Mouse (Mus musculus) heart, embryonic 10.5 days (tissue): ENCODE results near the gene Tars. TPM values are rescaled to one million over a fixed set of nuclear protein-coding genes. Genes with fewer than 3 reads are reported as not detected.

Experiments used
- DNase-seq: peaks from one replicate; pipeline ENCODE4 v3.0.0-alpha.2; 2017; ENCODE audit warnings: low spot score
- H3K27ac ChIP-seq: fragments of 300-500 bp; sonication (generic); 2 replicates; pipeline ENCODE4 v1.5.1; 2016; ENCODE audit warnings: mild to moderate bottlenecking
- H3K27me3 ChIP-seq: fragments of 300-500 bp; sonication (generic); 2 replicates; pipeline ENCODE4 v1.6.1; 2016; ENCODE audit warnings: mild to moderate bottlenecking; ENCODE audit not compliant: poor library complexity, insufficient read depth, severe bottlenecking
- H3K36me3 ChIP-seq: fragments of 300-500 bp; sonication (generic); 2 replicates; pipeline ENCODE4 v1.6.1; 2016; ENCODE audit warnings: mild to moderate bottlenecking, moderate library complexity
- H3K4me1 ChIP-seq: fragments of 300-500 bp; sonication (generic); 2 replicates; pipeline ENCODE4 v1.6.1; 2016; ENCODE audit warnings: mild to moderate bottlenecking
- H3K4me3 ChIP-seq: fragments of 300-500 bp; sonication (generic); 2 replicates; pipeline ENCODE4 v1.5.1; 2016; ENCODE audit warnings: mild to moderate bottlenecking, moderate library complexity
- H3K9me3 ChIP-seq: fragments of 300-500 bp; sonication (generic); 2 replicates; pipeline ENCODE4 v1.6.1; 2016; ENCODE audit warnings: mild to moderate bottlenecking, moderate library complexity
- WGBS: fragments of 180-500 bp; shearing (Covaris S2); methylation state at CpG from one replicate; pipeline ENCODE4 v1.1.7; 2016; 5-methylcytosine and 5-hydroxymethylcytosine counted together
- polyA plus RNA-seq: library from polyadenylated mRNA; unstranded; fragments of >200 nt; fragmentation: Nextera tagmentation; extraction: Ambion mirVana; gene quantifications from 2 replicates; pipeline ENCODE4 v1.2.1, GENCODE M21; 2016

Tars gene
- polyA plus RNA-seq, 1 experiment from 2014 or later = 80.2 TPM

- Histone ChIP-seq H3K4me3 (no peak overlapping the region), H3K27ac (no peak overlapping the region), H3K4me1 (no peaks in the 10 kb centered on the region), H3K9me3 (no peaks in the 10 kb centered on the region), H3K27me3 (no peaks in the 10 kb centered on the region), H3K36me3 (peaks cover 65% of the 10 kb centered on the region)
- DNase-seq = peak; percentile 68
- 95% methylated on average over 21 of the region's 21 CpGs for WGBS
These were observed 15.7 kb downstream of the Tars start for GRCm38 (mm10) chr15:11383796-11384195.

GRCm38 (mm10) chr15:11382585-11382984 is 16.9 kb downstream of the Tars start:
- H3K4me3 ChIP-seq = no peak overlapping the region
- peak; percentile 42 for DNase-seq
- no peaks in the 10 kb centered on the region for H3K9me3 ChIP-seq
- H3K36me3 ChIP-seq = peaks cover 53% of the 10 kb centered on the region
- 89% methylated on average over 12 of the region's 12 CpGs for whole genome bisulfite sequencing
- no peak overlapping the region for H3K27ac ChIP-seq
- no peaks in the 10 kb centered on the region for H3K4me1 ChIP-seq
- no peaks in the 10 kb centered on the region for H3K27me3 ChIP-seq

- Histone ChIP-seq H3K27ac (no peak overlapping the region), H3K4me1 (no peaks in the 10 kb centered on the region), H3K9me3 (no peaks in the 10 kb centered on the region), H3K27me3 (no peaks in the 10 kb centered on the region), H3K36me3 (peaks cover 33% of the 10 kb centered on the region), H3K4me3 (no peak overlapping the region)
- WGBS = 80% methylated on average over 8 of the region's 8 CpGs
- peak; percentile 51 for DNase-seq
These were observed 18.8 kb downstream of the Tars start for GRCm38 (mm10) chr15:11380616-11381015.

GRCm38 (mm10) chr15:11380087-11380530 is 19.4 kb downstream of the Tars start:
- peak; percentile 73 for DNase-seq
- WGBS = 48% methylated on average over 8 of the region's 8 CpGs

GRCm38 (mm10) chr15:11379431-11380086 is 19.9 kb downstream of the Tars start:
- WGBS = 82% methylated on average over 8 of the region's 8 CpGs
- DNase-seq = no peak
- H3K27me3 ChIP-seq = no peaks in the 10 kb centered on the region
- H3K4me3 ChIP-seq = no peak overlapping the region
- H3K36me3 ChIP-seq = peaks cover 23% of the 10 kb centered on the region
- H3K4me1 ChIP-seq = no peaks in the 10 kb centered on the region
- no peaks in the 10 kb centered on the region for H3K9me3 ChIP-seq
- no peak overlapping the region for H3K27ac ChIP-seq

More at GRCm38 (mm10) chr15:11380087-11380530, 19.4 kb downstream of the Tars start:
- Histone ChIP-seq H3K4me1 (no peaks in the 10 kb centered on the region), H3K27ac (no peak overlapping the region), H3K9me3 (no peaks in the 10 kb centered on the region), H3K27me3 (no peaks in the 10 kb centered on the region), H3K36me3 (peaks cover 28% of the 10 kb centered on the region), H3K4me3 (no peak overlapping the region)

- Histone ChIP-seq H3K27ac (no peak overlapping the region), H3K4me1 (no peaks in the 10 kb centered on the region), H3K36me3 (no peaks in the 10 kb centered on the region), H3K27me3 (no peaks in the 10 kb centered on the region), H3K9me3 (no peaks in the 10 kb centered on the region), H3K4me3 (no peak overlapping the region)
- WGBS = 74% methylated on average over 7 of the region's 7 CpGs
- DNase-seq = peak; percentile 30
These were observed 28.9 kb downstream of the Tars start for GRCm38 (mm10) chr15:11370477-11371085.

GRCm38 (mm10) chr15:11369572-11369971 is 29.9 kb downstream of the Tars start:
- WGBS = 86% methylated on average over 3 of the region's 3 CpGs
- Histone ChIP-seq H3K36me3 (no peaks in the 10 kb centered on the region), H3K9me3 (no peaks in the 10 kb centered on the region), H3K27ac (no peak overlapping the region), H3K4me1 (no peaks in the 10 kb centered on the region), H3K27me3 (no peaks in the 10 kb centered on the region), H3K4me3 (no peak overlapping the region)
- no peak for DNase-seq

GRCm38 (mm10) chr15:11364795-11365194 is 34.7 kb downstream of the Tars start:
- no peak for DNase-seq
- Histone ChIP-seq H3K36me3 (no peaks in the 10 kb centered on the region), H3K9me3 (no peaks in the 10 kb centered on the region), H3K27ac (no peak overlapping the region), H3K27me3 (no peaks in the 10 kb centered on the region), H3K4me1 (no peaks in the 10 kb centered on the region), H3K4me3 (no peak overlapping the region)
- WGBS = 89% methylated on average over 1 of the region's 1 CpGs

GRCm38 (mm10) chr15:11364112-11364511 is 35.4 kb downstream of the Tars start:
- no peaks in the 10 kb centered on the region for H3K4me1 ChIP-seq
- H3K36me3 ChIP-seq = no peaks in the 10 kb centered on the region
- DNase-seq = peak; percentile 45
- no peak overlapping the region for H3K4me3 ChIP-seq
- H3K27ac ChIP-seq = no peak overlapping the region
- 23% methylated on average over 2 of the region's 2 CpGs for WGBS
- H3K9me3 ChIP-seq = no peaks in the 10 kb centered on the region
- no peaks in the 10 kb centered on the region for H3K27me3 ChIP-seq

- 81% methylated on average over 5 of the region's 5 CpGs for WGBS
- Histone ChIP-seq H3K36me3 (no peaks in the 10 kb centered on the region), H3K27me3 (no peaks in the 10 kb centered on the region), H3K4me1 (no peaks in the 10 kb centered on the region), H3K9me3 (no peaks in the 10 kb centered on the region), H3K27ac (no peak overlapping the region), H3K4me3 (no peak overlapping the region)
- DNase-seq = peak; percentile 1
These were observed 37.6 kb downstream of the Tars start for GRCm38 (mm10) chr15:11361824-11362223.

GRCm38 (mm10) chr15:11360888-11361287 is 38.6 kb downstream of the Tars start:
- H3K4me3 ChIP-seq = no peak overlapping the region
- 72% methylated on average over 1 of the region's 1 CpGs for WGBS
- no peaks in the 10 kb centered on the region for H3K4me1 ChIP-seq
- peak; percentile 52 for DNase-seq
- no peak overlapping the region for H3K27ac ChIP-seq
- no peaks in the 10 kb centered on the region for H3K27me3 ChIP-seq
- no peaks in the 10 kb centered on the region for H3K36me3 ChIP-seq
- H3K9me3 ChIP-seq = no peaks in the 10 kb centered on the region

- no peak for DNase-seq
- Histone ChIP-seq H3K27me3 (no peaks in the 10 kb centered on the region), H3K4me1 (no peaks in the 10 kb centered on the region), H3K27ac (no peak overlapping the region), H3K9me3 (no peaks in the 10 kb centered on the region), H3K36me3 (no peaks in the 10 kb centered on the region), H3K4me3 (no peak overlapping the region)
- WGBS = 100% methylated on average over 2 of the region's 2 CpGs
These were observed 42.0 kb downstream of the Tars start for GRCm38 (mm10) chr15:11357501-11357900.

- Histone ChIP-seq H3K4me3 (no peak overlapping the region), H3K27ac (no peak overlapping the region), H3K36me3 (no peaks in the 10 kb centered on the region), H3K27me3 (no peaks in the 10 kb centered on the region), H3K9me3 (no peaks in the 10 kb centered on the region), H3K4me1 (no peaks in the 10 kb centered on the region)
- DNase-seq = peak; percentile 48
- 71% methylated on average over 3 of the region's 3 CpGs for WGBS
These were observed 43.6 kb downstream of the Tars start for GRCm38 (mm10) chr15:11355865-11356264.
